Mouse (Mus musculus) kidney, postnatal 10 days (tissue): ENCODE data around the gene Nav3.
A peak's percentile ranks its signal among the peaks of the same experiment; 100 is the strongest.

Source experiments
- DNase-seq: peaks from one replicate; pipeline ENCODE4 v3.0.0; 2021; ENCODE audit warnings: mixed read lengths

Nav3 gene

GRCm38 (mm10) chr10:110380792-110381191, 75.2 kb downstream of the Nav3 start:
- DNase-seq = no peak

DNA sequence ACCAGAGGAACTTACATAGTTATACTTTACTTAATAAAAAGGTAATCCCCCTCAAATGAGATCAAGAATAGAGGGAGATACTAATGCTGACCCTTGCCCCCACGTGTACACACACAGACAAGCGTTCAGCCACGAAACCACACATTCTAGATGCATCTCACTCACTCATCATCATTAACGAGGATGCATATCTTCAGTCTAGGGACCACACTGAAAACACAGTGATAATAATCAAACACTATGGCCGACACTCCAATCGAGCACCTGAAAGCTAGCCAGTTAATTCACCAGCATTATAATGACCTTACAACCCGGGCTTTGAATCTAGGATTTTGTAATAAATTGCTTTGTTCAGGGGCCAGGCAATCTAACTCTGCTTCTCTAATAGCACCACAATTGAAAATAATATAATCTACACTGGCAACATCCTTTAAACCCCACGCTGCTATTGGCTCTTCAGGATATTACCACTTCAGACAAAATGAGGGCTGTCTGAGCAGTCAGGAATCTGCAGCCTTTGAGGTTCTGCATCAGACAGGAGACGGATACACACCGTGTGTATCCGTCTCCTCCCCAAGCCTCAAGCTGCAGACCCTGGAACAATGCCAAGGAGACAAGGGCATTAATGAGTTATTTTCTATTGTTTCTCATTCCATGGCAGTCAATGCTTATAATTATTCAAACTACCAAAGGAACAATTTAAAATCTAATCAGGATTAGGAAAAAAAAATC, 83.1 kb downstream of the Nav3 start:
- DNase-seq = peak; percentile 42

GRCm38 (mm10) chr10:110352148-110352547, 103.9 kb downstream of the Nav3 start:
- no peak for DNase-seq

DNA sequence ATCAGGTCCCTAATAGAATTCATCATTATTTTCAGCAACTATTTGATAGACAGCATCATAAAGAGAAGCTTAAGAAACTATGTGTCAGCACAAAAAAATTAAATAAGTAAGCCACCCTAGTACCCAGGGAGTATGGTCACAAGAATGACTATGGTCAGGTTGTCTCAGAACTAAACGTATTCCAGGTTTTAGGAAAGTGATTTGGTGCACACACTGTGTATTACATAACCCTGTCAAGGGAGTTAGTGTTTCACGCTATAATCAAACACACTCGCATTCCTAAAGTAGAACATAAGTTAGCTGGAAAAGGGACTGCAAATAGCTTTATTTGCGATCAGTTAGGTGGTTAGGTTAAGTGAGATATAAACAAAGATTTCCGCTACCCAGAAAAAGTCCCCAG, 126.0 kb downstream of the Nav3 start:
- no peak for DNase-seq

GRCm38 (mm10) chr10:110329629-110330028, 126.4 kb downstream of the Nav3 start:
- no peak for DNase-seq

- DNase-seq = no peak
Observed at GRCm38 (mm10) chr10:110322082-110322632, 133.8 kb downstream of the Nav3 start.

GRCm38 (mm10) chr10:110317275-110317674, 138.7 kb downstream of the Nav3 start:
- DNase-seq = no peak

DNA sequence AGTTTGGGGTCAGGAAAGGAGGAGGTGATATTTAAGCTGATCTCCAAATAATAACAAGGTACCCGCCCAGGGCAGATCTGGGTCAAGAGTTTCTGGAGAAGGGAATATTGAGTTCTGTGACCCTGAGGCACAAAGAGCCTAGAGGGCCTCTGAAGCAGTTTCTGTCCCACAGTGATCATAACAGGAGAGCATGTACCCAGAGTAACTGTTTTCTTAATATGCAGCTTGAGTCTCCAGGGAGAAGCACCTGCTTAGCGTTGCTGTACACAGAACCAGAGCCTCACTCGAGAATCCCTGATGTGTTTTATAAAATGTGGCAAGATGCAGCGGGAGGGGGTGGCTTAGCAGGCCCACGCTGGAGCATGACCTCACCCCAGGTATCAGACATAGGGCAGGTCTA, 141.5 kb downstream of the Nav3 start:
- no peak for DNase-seq

DNA sequence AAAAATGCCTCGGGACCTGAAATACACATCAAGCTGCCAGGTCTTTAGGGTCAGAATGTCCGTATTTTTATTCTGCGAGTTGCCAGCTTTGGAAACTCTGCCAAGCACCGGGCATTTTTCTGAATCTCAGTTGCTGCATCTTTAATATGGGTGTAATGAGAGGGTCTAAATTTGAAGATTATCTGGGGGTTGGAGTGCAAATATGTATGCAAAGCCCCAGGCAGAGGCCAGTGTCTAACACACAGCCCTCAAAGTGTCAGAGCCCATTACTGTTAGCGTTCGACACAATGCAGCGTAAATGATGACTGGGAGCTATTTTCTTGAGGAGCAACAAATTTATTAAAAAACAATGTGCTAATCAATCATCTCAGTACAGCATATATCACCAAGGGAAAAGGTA, 142.0 kb downstream of the Nav3 start:
- no peak for DNase-seq

DNA sequence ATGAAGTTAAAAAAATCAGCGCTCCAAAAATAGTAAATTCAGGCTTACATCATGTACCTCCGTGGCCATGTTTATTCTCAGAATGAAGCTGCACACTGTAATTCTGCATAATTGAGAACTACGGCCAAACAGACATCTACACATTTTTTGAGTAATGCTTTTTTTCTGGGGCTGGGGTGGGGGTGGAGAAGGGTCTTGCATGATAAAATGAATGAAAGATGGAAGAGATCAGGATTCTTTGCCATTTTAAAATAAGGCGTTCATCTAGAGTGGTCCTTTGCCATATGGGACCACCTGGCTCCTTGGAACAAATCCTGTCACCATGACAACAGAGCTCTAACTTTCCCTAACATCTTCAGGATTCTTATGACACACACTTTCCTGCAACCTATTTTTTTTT, 146.5 kb downstream of the Nav3 start:
- DNase-seq = no peak

- no peak for DNase-seq
Observed at GRCm38 (mm10) chr10:110305609-110306008, 150.4 kb downstream of the Nav3 start.

GRCm38 (mm10) chr10:110290016-110290623, 165.9 kb downstream of the Nav3 start:
- no peak for DNase-seq

DNA sequence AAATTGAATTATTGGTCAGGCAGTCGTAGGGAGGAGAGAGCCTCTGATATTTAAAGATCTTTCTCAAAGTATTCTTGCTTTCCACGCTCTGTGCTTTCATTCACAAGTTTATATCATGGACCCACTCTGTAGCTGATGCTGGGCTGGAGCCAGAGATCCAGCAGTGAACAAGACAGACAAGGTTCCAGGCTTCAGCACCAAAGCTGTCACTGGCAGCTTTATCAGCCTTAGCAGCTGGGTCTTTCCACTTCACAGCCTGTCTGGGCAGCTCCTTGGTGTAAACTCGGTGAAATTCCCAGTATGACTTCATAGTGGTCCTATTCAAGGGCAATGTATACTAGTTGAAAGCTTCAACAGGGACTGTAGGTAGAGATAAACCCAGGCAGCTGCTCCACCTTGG, 172.1 kb downstream of the Nav3 start:
- DNase-seq = no peak

- DNase-seq = no peak
Observed at GRCm38 (mm10) chr10:110272818-110273217, 183.2 kb downstream of the Nav3 start.

DNA sequence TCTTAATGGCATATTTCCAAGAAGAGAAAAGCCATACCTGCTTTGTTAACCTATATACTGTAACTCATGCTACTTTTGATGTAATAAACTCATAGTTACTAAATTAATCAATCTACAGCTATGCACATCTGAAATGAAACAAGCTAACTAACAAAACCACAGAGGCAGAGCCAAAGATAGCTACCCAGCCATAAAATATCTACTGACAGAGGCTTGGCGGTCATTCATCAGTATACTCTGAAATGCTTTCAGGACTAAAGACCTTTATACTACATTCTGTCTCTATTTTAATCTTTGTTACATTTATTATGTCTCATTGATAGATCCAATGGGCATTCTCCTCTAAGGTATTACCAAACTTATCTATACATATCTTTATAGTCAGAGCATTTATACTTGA, 185.4 kb downstream of the Nav3 start:
- no peak for DNase-seq

- no peak for DNase-seq
Observed at GRCm38 (mm10) chr10:110242128-110242561, 213.9 kb downstream of the Nav3 start.

- DNase-seq = no peak
Observed at GRCm38 (mm10) chr10:110240667-110241066, 215.3 kb downstream of the Nav3 start.

- DNase-seq = no peak
Observed at GRCm38 (mm10) chr10:110233307-110233930, 222.6 kb downstream of the Nav3 start.

DNA sequence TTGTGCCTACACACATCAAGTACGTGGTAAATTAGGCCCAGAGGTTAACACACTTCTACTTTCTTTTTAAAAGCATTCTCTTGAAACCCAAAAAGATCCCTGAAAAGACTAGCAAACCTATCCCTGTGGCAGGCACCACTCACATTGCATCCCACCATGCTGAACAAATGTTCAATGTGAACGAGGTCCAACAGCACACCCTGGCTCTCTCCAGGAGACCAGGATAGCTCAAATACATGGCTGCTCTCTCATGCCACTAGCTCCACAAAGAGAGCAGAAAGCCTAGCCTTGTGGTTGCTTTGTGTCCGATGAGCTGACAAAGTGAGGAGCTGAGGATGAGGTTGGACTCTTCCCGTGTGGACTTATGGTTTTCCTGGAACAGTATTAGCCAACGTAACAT, 249.6 kb downstream of the Nav3 start:
- DNase-seq = no peak

- DNase-seq = no peak
Observed at GRCm38 (mm10) chr10:110204121-110204697, 251.8 kb downstream of the Nav3 start.

DNA sequence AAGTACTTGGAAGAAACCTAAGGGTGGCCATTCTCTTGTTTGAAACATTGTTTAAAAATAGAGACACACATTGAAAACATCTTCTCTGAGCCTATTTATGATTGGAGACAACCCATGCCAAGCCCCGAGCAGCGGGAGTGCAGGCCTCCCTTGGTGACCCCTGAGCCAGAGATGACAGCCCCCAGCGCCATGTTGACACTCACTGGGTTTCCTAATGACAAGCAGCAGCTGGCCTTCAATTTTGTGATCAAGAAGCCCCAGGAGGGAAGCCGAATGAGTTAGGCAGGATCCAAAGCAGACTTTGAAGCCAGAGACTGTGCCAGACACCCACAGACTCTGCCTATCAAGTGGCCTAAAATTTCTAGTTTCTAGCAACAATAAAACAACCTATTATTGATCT, 263.1 kb downstream of the Nav3 start:
- DNase-seq = peak; percentile 8

DNA sequence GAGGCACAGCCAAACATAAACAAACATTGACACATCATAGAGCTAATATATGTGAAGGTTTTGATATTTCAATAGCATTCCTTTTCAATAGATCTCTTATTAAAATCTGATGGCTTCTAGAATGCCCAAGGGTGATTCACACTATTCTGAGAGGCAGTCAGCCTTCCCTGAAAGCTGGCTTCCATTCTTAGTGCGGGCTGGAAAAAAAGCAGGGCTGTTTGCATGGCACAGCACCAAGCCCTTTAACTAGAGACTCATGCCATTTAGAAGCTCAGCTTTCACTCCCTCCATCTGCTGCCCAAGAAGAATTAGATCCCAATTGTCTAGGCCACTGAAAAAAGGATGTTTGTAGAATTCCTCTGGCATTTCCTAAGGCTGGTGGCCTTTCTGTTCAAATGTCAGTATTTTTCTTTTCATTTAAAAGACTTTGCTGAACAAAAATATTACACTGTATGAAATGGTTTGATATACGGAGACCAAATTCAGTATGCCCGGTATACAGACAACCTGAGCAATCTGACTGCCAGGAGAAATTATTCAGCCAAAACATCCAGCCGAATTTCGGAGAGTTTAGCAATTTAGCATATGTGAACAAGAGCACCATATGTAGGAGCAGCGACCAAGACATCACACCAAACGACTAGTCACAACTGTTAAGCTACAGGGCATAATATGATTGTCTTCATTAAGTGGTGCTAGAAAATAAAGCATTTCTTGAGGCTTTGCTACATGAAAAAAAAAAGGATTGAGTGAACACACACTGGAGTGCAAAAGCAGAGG, 263.8 kb downstream of the Nav3 start:
- DNase-seq = no peak

GRCm38 (mm10) chr10:110186242-110186641, 269.8 kb downstream of the Nav3 start:
- DNase-seq = no peak
